Mouse (Mus musculus): ENCODE measurements around the gene Enpp7. TPM values are rescaled to one million over a fixed set of nuclear protein-coding genes. Genes with fewer than 3 reads are reported as not detected.

Gene Enpp7
- total and polyA plus RNA-seq, 2 experiments = not detected

GRCm38 (mm10) chr11:118972431-118973377, 15.3 kb upstream of the Enpp7 start:
- no peaks in the 10 kb centered on the region for H3K4me1 ChIP-seq (ENCODE audit: control insufficient read depth, insufficient read depth, low read length)
- no peaks in the 10 kb centered on the region for H3K36me3 ChIP-seq (ENCODE audit: control insufficient read depth, insufficient read depth, low read length)
- H3K27ac ChIP-seq (replicated peaks; ENCODE audit: insufficient read depth, low read depth, low read length) = no peak overlapping the region
- no peaks in the 10 kb centered on the region for H3K79me2 ChIP-seq (ENCODE audit: control insufficient read depth, insufficient read depth, low read length)
- no peak overlapping the region for H3K9ac ChIP-seq (ENCODE audit: low read depth, low read length)
- H3K4me3 ChIP-seq (ENCODE audit: insufficient read depth, low read depth, low read length) = no peak overlapping the region
- no peak for TF ChIP-seq POLR2A (IDR thresholded peaks at IDR 0.05; ENCODE audit: extremely low read depth, insufficient read depth, low read length)
- TF ChIP-seq CTCF (IDR thresholded peaks at IDR 0.05; ENCODE audit: low read depth, low read length) = no peak
- H3K27me3 ChIP-seq (ENCODE audit: control insufficient read depth, insufficient read depth, low read length) = no peaks in the 10 kb centered on the region
- WGBS = 67% methylated on average over 18 of the region's 18 CpGs
- DNase-seq (ENCODE audit: extremely low read depth, low read depth, low spot score) = no peak

GRCm38 (mm10) chr11:118974340-118974739, 13.6 kb upstream of the Enpp7 start:
- Histone ChIP-seq H3K36me3 (ENCODE audit: control insufficient read depth, insufficient read depth, low read length) (no peaks in the 10 kb centered on the region), H3K9ac (ENCODE audit: low read depth, low read length) (no peak overlapping the region), H3K4me1 (ENCODE audit: control insufficient read depth, insufficient read depth, low read length) (no peaks in the 10 kb centered on the region), H3K27ac (replicated peaks; ENCODE audit: insufficient read depth, low read depth, low read length) (no peak overlapping the region), H3K4me3 (ENCODE audit: insufficient read depth, low read depth, low read length) (no peak overlapping the region), H3K27me3 (ENCODE audit: control insufficient read depth, insufficient read depth, low read length) (no peaks in the 10 kb centered on the region), H3K79me2 (ENCODE audit: control insufficient read depth, insufficient read depth, low read length) (no peaks in the 10 kb centered on the region)
- peak; percentile 26 for DNase-seq (ENCODE audit: extremely low read depth, low read depth, low spot score)
- 65% methylated on average over 7 of the region's 7 CpGs for WGBS
- TF ChIP-seq CTCF (IDR thresholded peaks at IDR 0.05; ENCODE audit: low read depth, low read length) (no peak), POLR2A (IDR thresholded peaks at IDR 0.05; ENCODE audit: extremely low read depth, insufficient read depth, low read length) (no peak)

DNA sequence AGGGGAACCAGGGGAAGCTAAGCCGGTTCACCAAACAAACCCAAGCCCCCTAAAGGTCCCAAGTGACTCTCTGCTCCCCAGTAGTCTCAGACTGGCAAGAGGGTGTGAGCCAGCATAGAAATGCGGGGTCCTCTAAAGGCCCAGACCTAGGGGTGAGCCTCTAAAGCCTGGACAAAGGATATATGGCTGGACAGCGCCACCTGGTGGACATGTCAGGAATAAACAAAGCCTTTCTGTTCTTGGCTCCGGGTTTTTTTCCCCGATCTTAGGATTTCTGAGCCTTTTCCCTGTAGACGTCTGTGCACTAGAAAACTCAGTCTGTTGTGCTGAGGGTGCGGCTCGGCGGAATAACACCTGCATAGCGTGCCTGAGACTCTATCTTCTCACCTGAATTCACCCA, 12.6 kb upstream of the Enpp7 start:
- H3K27me3 ChIP-seq (ENCODE audit: control insufficient read depth, insufficient read depth, low read length) = no peaks in the 10 kb centered on the region
- H3K36me3 ChIP-seq (ENCODE audit: control insufficient read depth, insufficient read depth, low read length) = no peaks in the 10 kb centered on the region
- peak overlapping the region; percentile 52 for H3K4me3 ChIP-seq (ENCODE audit: insufficient read depth, low read depth, low read length)
- H3K27ac ChIP-seq (replicated peaks; ENCODE audit: insufficient read depth, low read depth, low read length) = peak overlapping the region; percentile 88
- H3K9ac ChIP-seq (ENCODE audit: low read depth, low read length) = peak overlapping the region; percentile 67
- H3K79me2 ChIP-seq (ENCODE audit: control insufficient read depth, insufficient read depth, low read length) = no peaks in the 10 kb centered on the region
- 4% methylated on average over 10 of the region's 10 CpGs for WGBS
- peak; percentile 61 for DNase-seq (ENCODE audit: extremely low read depth, low read depth, low spot score)
- TF ChIP-seq CTCF (IDR thresholded peaks at IDR 0.05; ENCODE audit: low read depth, low read length) (peak; percentile 72), POLR2A (IDR thresholded peaks at IDR 0.05; ENCODE audit: extremely low read depth, insufficient read depth, low read length) (no peak)
- no peaks in the 10 kb centered on the region for H3K4me1 ChIP-seq (ENCODE audit: control insufficient read depth, insufficient read depth, low read length)

DNA sequence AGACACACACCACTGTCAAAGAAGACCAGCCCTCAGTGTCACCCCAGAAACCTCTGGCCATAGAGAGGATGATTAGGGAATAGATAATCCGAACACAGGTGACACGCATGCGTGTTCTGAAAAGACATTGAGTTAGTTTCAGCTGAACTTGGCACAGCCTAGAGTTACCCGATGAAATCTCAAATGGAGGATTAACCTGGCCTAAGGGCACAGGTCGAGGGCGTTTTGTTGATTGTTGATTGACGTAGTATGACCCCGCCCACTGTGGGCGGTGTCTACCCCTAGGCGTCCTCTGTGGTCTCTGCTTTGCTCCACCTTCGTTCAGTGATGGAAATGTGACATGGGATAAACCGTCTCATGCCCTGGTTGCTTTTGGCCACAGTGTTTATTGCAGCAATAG, 12.1 kb upstream of the Enpp7 start:
- no peaks in the 10 kb centered on the region for H3K4me1 ChIP-seq (ENCODE audit: control insufficient read depth, insufficient read depth, low read length)
- TF ChIP-seq CTCF (IDR thresholded peaks at IDR 0.05; ENCODE audit: low read depth, low read length) (no peak), POLR2A (IDR thresholded peaks at IDR 0.05; ENCODE audit: extremely low read depth, insufficient read depth, low read length) (no peak)
- no peaks in the 10 kb centered on the region for H3K36me3 ChIP-seq (ENCODE audit: control insufficient read depth, insufficient read depth, low read length)
- 4% methylated on average over 12 of the region's 12 CpGs for WGBS
- no peaks in the 10 kb centered on the region for H3K27me3 ChIP-seq (ENCODE audit: control insufficient read depth, insufficient read depth, low read length)
- no peak overlapping the region; the same call in 1 of the 2 replicates for H3K4me3 ChIP-seq (ENCODE audit: insufficient read depth, low read depth, low read length)
- H3K9ac ChIP-seq (ENCODE audit: low read depth, low read length) = peak overlapping the region; percentile 67; the same call in 1 of the 2 replicates
- DNase-seq (ENCODE audit: extremely low read depth, low read depth, low spot score) = peak; percentile 97
- no peaks in the 10 kb centered on the region for H3K79me2 ChIP-seq (ENCODE audit: control insufficient read depth, insufficient read depth, low read length)
- H3K27ac ChIP-seq (replicated peaks; ENCODE audit: insufficient read depth, low read depth, low read length) = peak overlapping the region; percentile 88

DNA sequence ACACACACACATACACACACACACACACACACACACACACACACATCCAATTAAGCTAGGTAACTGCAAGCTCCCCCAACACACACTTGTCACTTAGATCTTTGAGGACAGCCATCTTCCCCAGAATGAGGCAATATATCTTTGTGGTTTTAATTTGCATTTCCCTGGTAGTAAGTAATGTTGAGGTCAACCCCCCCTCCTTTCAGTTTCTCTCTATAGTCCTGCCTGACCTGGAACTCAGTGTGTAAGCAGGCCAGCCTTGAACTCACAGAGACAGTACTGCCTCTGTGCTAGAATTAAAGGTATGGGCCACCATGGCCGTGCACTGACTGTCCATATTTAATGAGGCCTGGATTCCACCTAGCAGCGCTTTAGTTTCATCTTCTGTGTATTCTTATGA, 7.6 kb upstream of the Enpp7 start:
- no peak overlapping the region for H3K4me3 ChIP-seq (ENCODE audit: insufficient read depth, low read depth, low read length)
- DNase-seq (ENCODE audit: extremely low read depth, low read depth, low spot score) = no peak
- H3K79me2 ChIP-seq (ENCODE audit: control insufficient read depth, insufficient read depth, low read length) = no peaks in the 10 kb centered on the region
- H3K36me3 ChIP-seq (ENCODE audit: control insufficient read depth, insufficient read depth, low read length) = no peaks in the 10 kb centered on the region
- H3K27ac ChIP-seq (replicated peaks; ENCODE audit: insufficient read depth, low read depth, low read length) = no peak overlapping the region
- H3K9ac ChIP-seq (ENCODE audit: low read depth, low read length) = no peak overlapping the region
- no peaks in the 10 kb centered on the region for H3K4me1 ChIP-seq (ENCODE audit: control insufficient read depth, insufficient read depth, low read length)
- H3K27me3 ChIP-seq (ENCODE audit: control insufficient read depth, insufficient read depth, low read length) = no peaks in the 10 kb centered on the region
- 82% methylated on average over 2 of the region's 2 CpGs for WGBS
- TF ChIP-seq CTCF (IDR thresholded peaks at IDR 0.05; ENCODE audit: low read depth, low read length) = no peak
- TF ChIP-seq POLR2A (IDR thresholded peaks at IDR 0.05; ENCODE audit: extremely low read depth, insufficient read depth, low read length) = no peak

Measured in liver, adult 2 months (tissue).